Mouse (Mus musculus): ENCODE results near the gene Slc2a4.
"Not testable (repeated sequence)": the region's sequence is repeated elsewhere in the genome, so short reads cannot be mapped to it uniquely, and the experiment has no call there.

The Slc2a4 gene

GRCm38 (mm10) chr11:69970222-69970621 lies 22.2 kb upstream of the Slc2a4 start:
- DNase-seq = no peak

- no peak for DNase-seq
Observed at GRCm38 (mm10) chr11:69968793-69969192, 20.8 kb upstream of the Slc2a4 start.

GRCm38 (mm10) chr11:69966860-69967517 lies 19.0 kb upstream of the Slc2a4 start:
- DNase-seq = no peak

GRCm38 (mm10) chr11:69966006-69966859 lies 18.2 kb upstream of the Slc2a4 start:
- no peak for DNase-seq

GRCm38 (mm10) chr11:69965271-69966005 lies 17.4 kb upstream of the Slc2a4 start:
- no peak for DNase-seq

GRCm38 (mm10) chr11:69964650-69965270 lies 16.8 kb upstream of the Slc2a4 start, which contains the start of gene Cldn7:
Gene Cldn7 (plus strand): TSS chr11:69964779.
- no peak for DNase-seq

GRCm38 (mm10) chr11:69961841-69962240 lies 13.9 kb upstream of the Slc2a4 start:
- DNase-seq = no peak

GRCm38 (mm10) chr11:69960616-69961015 lies 12.6 kb upstream of the Slc2a4 start:
- DNase-seq = no peak

GRCm38 (mm10) chr11:69956218-69956617 lies 8.2 kb upstream of the Slc2a4 start:
- DNase-seq = no peak

- not testable (repeated sequence) for DNase-seq
Observed at GRCm38 (mm10) chr11:69955618-69956017, 7.6 kb upstream of the Slc2a4 start.

GRCm38 (mm10) chr11:69953267-69953915 lies 5.4 kb upstream of the Slc2a4 start:
- no peak for DNase-seq

- no peak for DNase-seq
Observed at GRCm38 (mm10) chr11:69952274-69952673, 4.3 kb upstream of the Slc2a4 start.

GRCm38 (mm10) chr11:69950807-69951459 lies 2.9 kb upstream of the Slc2a4 start:
- no peak for DNase-seq

- peak; percentile 77 to 82 for DNase-seq
Observed at GRCm38 (mm10) chr11:69948763-69949150, 769 bp upstream of the Slc2a4 start.

- DNase-seq = no peak
Observed at GRCm38 (mm10) chr11:69947337-69948065, 487 bp downstream of the Slc2a4 start.

GRCm38 (mm10) chr11:69945997-69946891 lies 1.7 kb downstream of the Slc2a4 start:
- DNase-seq = no peak

- no peak for DNase-seq
Observed at GRCm38 (mm10) chr11:69945216-69945615, 2.8 kb downstream of the Slc2a4 start.

GRCm38 (mm10) chr11:69940962-69941361 lies 7.0 kb downstream of the Slc2a4 start:
- DNase-seq = no peak

- no peak for DNase-seq
Observed at GRCm38 (mm10) chr11:69939731-69940130, 8.3 kb downstream of the Slc2a4 start.

- no peak for DNase-seq
Observed at GRCm38 (mm10) chr11:69939181-69939580, 8.8 kb downstream of the Slc2a4 start.

Measured in cerebellum, adult 18-20 months (tissue).